Mouse (Mus musculus) testis, adult 2 months (tissue): ENCODE measurements at regions not wholly inside any gene's neighbourhood (a gene's known extent, or its start where the extent isn't known, plus 50 kb on each side); places are given as distances from the start of the nearest gene placed in this dataset.

Experiments
- CTCF ChIP-seq: fragments of 200-500 bp; IDR thresholded peaks from 2 replicates; pipeline ENCODE4 v1.5.1; 2012; ENCODE audit warnings: low read depth, mild to moderate bottlenecking, inconsistent platforms, low read length, moderate library complexity; ENCODE audit not compliant: control insufficient read depth, insufficient read depth, insufficient replicate concordance
- POLR2A ChIP-seq: fragments of 200-500 bp; IDR thresholded peaks from 2 replicates; pipeline ENCODE4 v1.6.1; 2012; ENCODE audit warnings: low read depth, mild to moderate bottlenecking, inconsistent platforms, low read length, moderate library complexity; ENCODE audit not compliant: control insufficient read depth

DNA sequence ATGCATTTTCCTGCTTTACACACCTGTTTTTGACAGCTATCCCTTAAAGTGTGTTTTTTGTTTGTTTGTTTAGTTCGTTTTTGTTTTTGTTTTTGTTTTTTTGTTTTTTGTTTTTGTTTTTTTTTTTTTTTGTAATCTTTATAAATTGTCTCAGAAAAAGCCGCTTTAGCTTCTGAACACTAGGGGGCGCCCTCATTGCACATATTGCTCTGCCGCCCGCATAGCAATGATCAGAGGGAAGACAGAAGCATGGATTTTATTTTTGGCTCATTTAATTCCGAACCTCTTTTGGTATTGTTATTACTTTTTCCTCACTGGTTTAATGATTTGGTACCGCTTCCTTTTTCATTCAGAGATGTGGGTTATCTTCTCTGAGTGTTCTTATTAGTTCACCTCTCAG, 569.9 kb upstream of the Gm10800 start:
- peak; percentile 45; the same call in 1 of the 2 replicates for TF ChIP-seq CTCF
- no peak for TF ChIP-seq POLR2A
